Mouse (Mus musculus): ENCODE data around the gene Tmem206. TPM values are rescaled to one million over a fixed set of nuclear protein-coding genes. Genes with fewer than 3 reads are reported as not detected.

The Tmem206 gene
- polyA plus RNA-seq, 1 experiment from 2014 or later = 36.6 TPM

DNA sequence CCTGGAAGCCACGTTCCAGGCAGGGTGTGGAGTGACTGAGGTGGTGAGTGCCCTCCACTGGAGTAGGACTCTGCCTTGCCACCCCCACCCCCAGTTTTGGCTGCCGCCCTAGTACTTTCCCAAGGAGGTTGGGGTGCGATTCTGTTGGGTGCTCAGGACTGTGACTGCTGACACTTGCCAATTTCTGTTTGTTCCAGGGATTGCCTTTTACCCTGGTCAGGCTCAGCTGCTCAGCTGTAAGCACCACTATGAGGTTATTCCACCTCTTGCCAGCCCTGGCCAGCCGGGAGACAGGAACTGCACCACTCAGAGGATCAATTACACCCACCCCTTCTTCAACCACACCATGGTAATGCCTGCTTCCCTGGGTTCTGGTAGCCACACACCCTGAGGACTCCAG, 14.8 kb downstream of the Tmem206 start:
- H3K4me1 ChIP-seq (replicated peaks) = no peaks in the 10 kb centered on the region
- no peak for DNase-seq (ENCODE audit: low spot score)
- H3K36me3 ChIP-seq = peaks cover 94% of the 10 kb centered on the region
- no peak overlapping the region for H3K27ac ChIP-seq
- H3K27me3 ChIP-seq (ENCODE audit: insufficient read depth, poor library complexity, severe bottlenecking) = no peaks in the 10 kb centered on the region
- no peaks in the 10 kb centered on the region for H3K9me3 ChIP-seq
- H3K4me3 ChIP-seq = no peak overlapping the region
- WGBS = 89% methylated on average over 4 of the region's 4 CpGs

DNA sequence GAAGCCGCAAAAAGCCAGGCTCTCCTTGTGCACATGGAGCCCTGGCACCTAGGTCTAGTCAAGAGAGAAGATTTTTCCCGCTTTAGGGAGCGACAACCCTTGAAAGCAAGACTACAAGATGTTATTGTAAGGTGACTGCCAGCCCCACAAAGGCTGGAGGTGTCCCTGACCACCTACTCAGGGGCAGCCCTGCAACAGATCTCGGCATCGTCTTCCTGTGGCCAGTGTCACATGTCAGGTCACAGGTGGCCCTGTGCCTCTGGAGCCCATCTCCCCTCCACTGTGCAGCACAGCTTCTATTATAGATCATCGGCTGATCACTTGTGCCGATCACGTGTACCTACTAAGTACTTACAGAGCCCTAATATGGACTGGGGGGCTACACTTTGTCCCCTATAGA, 21.9 kb downstream of the Tmem206 start:
- H3K9me3 ChIP-seq = no peaks in the 10 kb centered on the region
- H3K27me3 ChIP-seq (ENCODE audit: insufficient read depth, poor library complexity, severe bottlenecking) = no peaks in the 10 kb centered on the region
- H3K27ac ChIP-seq = no peak overlapping the region
- DNase-seq (ENCODE audit: low spot score) = no peak
- 91% methylated on average over 8 of the region's 8 CpGs for WGBS
- peaks cover 97% of the 10 kb centered on the region for H3K36me3 ChIP-seq
- H3K4me3 ChIP-seq = no peak overlapping the region
- peaks cover 4% of the 10 kb centered on the region; the same call in 1 of the 2 replicates for H3K4me1 ChIP-seq (replicated peaks)

DNA sequence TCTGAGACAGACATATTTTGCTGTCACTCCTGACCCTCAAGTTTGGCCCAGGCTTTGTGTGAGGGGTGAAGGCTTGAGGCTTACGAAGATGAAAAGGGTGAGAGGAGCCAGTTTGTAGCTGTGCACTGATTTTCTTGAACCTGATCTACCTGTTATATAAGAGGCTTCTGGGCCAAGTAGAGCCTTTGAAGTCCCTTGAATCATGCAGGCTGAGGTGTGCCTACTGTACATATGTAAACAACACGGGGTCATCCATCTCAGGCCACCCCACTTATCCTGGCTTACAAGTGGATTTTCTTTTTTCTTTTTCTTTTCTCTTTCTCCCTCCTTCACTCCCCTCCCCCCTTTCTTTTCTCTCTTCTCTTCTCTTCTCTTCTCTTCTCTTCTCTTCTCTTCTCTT, 22.9 kb downstream of the Tmem206 start:
- Histone ChIP-seq H3K9me3 (no peaks in the 10 kb centered on the region), H3K27me3 (ENCODE audit: insufficient read depth, poor library complexity, severe bottlenecking) (no peaks in the 10 kb centered on the region), H3K27ac (no peak overlapping the region), H3K36me3 (peaks cover 94% of the 10 kb centered on the region), H3K4me3 (no peak overlapping the region), H3K4me1 (replicated peaks) (peaks cover 9% of the 10 kb centered on the region; the same call in 1 of the 2 replicates)
- 86% methylated on average over 2 of the region's 2 CpGs for WGBS
- no peak for DNase-seq (ENCODE audit: low spot score)

DNA sequence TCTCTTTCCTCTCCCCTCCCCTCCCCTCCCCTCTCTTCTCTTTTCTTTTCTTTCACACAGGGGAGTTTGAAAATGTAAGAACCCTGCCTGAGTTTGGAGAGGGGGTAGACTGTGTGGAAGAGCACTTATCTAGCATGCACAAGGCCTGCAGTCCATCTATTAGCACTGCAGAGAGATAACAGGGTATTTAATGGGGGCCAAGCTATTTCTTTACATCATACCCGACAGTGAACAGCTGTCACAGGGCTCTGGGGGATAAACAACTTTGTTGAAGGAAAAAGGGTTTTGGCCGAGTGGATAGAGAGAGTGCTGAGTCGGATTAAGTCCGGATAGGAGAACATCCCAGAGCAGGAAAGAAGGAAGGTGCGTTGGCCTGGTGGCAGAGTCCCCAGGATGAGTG, 23.3 kb downstream of the Tmem206 start:
- H3K9me3 ChIP-seq = no peaks in the 10 kb centered on the region
- H3K4me3 ChIP-seq = no peak overlapping the region
- no peak for DNase-seq (ENCODE audit: low spot score)
- no peak overlapping the region for H3K27ac ChIP-seq
- H3K4me1 ChIP-seq (replicated peaks) = peaks cover 13% of the 10 kb centered on the region; the same call in 1 of the 2 replicates
- 76% methylated on average over 5 of the region's 5 CpGs for WGBS
- H3K36me3 ChIP-seq = peaks cover 94% of the 10 kb centered on the region
- no peaks in the 10 kb centered on the region for H3K27me3 ChIP-seq (ENCODE audit: insufficient read depth, poor library complexity, severe bottlenecking)

DNA sequence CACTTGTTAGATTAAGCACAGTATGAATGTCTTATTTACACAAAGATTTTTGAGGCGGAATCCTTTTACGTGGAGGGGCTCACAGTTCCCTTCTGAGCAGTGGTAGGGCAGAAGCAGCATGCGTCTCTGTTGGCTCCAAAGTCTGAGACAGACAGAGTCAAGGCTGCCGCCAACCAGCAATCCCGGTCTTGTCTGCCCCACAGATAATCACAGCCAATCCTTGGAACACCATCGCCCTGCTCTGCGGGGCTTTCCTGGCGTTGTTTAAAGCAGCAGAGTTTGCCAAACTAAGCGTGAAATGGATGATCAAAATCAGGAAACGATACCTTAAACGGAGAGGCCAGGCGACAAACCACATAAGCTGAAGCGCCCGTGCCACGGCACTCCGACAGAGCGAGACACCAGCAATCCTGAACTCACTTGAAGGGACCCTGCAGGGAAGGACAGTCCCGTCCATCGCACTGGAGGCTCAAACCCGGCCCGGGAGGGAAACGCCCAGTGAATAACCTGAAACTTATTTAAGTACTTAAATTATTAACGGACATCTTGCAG, 23.9 kb downstream of the Tmem206 start:
- no peak for DNase-seq (ENCODE audit: low spot score)
- WGBS = 89% methylated on average over 23 of the region's 23 CpGs
- H3K27me3 ChIP-seq (ENCODE audit: insufficient read depth, poor library complexity, severe bottlenecking) = no peaks in the 10 kb centered on the region
- peaks cover 95% of the 10 kb centered on the region for H3K36me3 ChIP-seq
- no peak overlapping the region for H3K27ac ChIP-seq
- H3K4me3 ChIP-seq = no peak overlapping the region
- H3K4me1 ChIP-seq (replicated peaks) = peaks cover 15% of the 10 kb centered on the region; the same call in 1 of the 2 replicates
- H3K9me3 ChIP-seq = no peaks in the 10 kb centered on the region

DNA sequence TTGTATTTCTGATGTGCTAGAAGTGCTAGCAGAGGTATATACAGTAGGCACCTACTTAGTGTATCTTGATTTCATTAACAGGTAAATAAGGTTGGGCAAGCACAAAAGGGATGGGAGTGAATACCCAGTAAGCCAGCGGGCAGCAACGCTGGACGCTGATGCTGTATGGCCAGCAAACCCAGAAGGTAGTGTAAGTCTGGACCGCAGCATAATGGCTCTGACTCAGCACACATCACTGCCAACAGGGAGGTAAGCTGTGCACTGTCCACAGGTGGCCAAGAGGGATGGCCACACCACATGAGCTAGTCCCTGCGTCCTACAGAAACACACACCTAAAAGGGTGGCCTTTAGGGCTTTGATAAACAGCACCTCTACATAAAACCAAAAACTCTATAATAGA, 24.6 kb downstream of the Tmem206 start:
- Histone ChIP-seq H3K9me3 (no peaks in the 10 kb centered on the region), H3K4me3 (no peak overlapping the region), H3K4me1 (replicated peaks) (peaks cover 15% of the 10 kb centered on the region; the same call in 1 of the 2 replicates), H3K36me3 (peaks cover 95% of the 10 kb centered on the region), H3K27me3 (ENCODE audit: insufficient read depth, poor library complexity, severe bottlenecking) (no peaks in the 10 kb centered on the region), H3K27ac (no peak overlapping the region)
- 93% methylated on average over 5 of the region's 5 CpGs for WGBS
- DNase-seq (ENCODE audit: low spot score) = no peak

DNA sequence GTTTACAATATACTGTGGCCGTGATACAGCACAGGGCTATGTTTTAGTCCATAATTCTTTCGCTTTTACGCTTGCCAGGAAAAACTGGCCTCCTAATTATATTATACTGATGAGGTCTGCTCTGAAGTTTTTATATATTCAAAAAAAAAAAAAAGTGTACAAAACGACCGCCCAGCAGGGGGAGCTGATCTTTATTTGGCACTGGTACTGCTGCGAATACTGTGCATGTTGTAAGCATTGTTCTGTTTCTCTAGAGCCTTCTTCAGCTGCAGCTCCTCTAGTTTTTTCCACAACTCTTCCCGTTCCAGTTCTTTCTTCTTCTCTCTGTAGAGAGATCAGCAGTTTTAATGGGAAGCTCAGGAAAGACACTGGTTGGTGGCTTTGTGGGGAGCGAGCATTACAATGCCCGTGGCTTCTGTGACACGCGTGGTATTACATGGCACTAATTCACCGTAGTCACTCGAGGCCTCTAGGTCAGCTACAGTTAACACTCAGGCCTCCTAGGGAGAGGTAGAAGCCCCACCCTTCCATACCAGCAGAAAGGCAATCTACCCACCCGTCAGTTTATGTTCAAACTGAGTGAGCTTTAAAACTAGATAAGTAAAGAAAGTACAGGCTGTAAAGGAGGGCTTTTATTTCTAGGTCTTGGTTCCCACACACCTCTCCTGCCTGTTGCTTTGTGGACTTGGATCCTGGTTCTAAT, 27.2 kb downstream of the Tmem206 start:
- peak; percentile 40 for DNase-seq (ENCODE audit: low spot score)
- peaks cover 15% of the 10 kb centered on the region; the same call in 1 of the 2 replicates for H3K4me1 ChIP-seq (replicated peaks)
- no peaks in the 10 kb centered on the region for H3K9me3 ChIP-seq
- H3K27me3 ChIP-seq (ENCODE audit: insufficient read depth, poor library complexity, severe bottlenecking) = no peaks in the 10 kb centered on the region
- H3K4me3 ChIP-seq = no peak overlapping the region
- WGBS = 68% methylated on average over 14 of the region's 14 CpGs
- H3K27ac ChIP-seq = peak overlapping the region; percentile 54; the same call in 1 of the 2 replicates
- H3K36me3 ChIP-seq = peaks cover 95% of the 10 kb centered on the region

DNA sequence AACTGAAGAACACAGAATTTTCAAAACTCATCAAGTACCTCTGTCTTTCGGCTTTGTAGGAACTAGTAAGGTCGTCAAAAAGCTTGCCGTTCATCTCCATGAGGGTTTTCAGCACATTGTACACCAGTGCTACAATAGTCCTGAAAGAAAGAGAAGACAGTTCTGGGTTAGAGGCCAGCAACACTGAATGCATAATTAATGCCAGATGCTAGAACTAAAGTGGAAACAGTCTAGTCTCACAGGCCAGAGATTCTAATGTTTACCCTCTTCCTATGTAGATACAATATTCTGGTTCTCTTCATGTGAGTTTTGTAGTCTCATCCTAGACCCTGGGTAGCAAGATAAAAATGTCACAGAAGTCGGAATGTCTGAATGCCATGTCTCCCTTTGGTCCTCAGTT, 28.1 kb downstream of the Tmem206 start:
- H3K27ac ChIP-seq = no peak overlapping the region
- H3K9me3 ChIP-seq = no peaks in the 10 kb centered on the region
- H3K4me3 ChIP-seq = no peak overlapping the region
- no peak for DNase-seq (ENCODE audit: low spot score)
- peaks cover 15% of the 10 kb centered on the region; the same call in 1 of the 2 replicates for H3K4me1 ChIP-seq (replicated peaks)
- H3K36me3 ChIP-seq = peaks cover 95% of the 10 kb centered on the region
- no peaks in the 10 kb centered on the region for H3K27me3 ChIP-seq (ENCODE audit: insufficient read depth, poor library complexity, severe bottlenecking)
- 56% methylated on average over 4 of the region's 4 CpGs for WGBS

DNA sequence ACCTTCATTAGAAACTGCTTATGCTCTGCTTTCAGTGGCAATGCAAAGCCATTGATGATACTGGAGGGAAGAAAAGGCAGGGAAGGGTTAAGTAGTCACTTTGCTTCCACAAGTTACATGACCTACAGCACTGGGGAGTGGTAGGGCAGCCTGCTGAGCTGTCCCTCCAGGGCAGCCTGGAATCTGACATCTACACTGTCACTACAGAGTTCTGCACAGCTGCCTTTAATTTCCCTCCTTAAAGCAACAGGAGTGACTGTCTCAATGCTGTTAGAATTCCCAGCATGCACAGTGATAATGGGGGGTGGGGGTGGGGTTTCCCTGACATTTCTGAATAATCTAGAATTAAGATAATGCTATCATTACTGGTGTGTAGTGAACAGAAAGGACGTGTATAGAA, 31.2 kb downstream of the Tmem206 start:
- peaks cover 75% of the 10 kb centered on the region for H3K36me3 ChIP-seq

DNA sequence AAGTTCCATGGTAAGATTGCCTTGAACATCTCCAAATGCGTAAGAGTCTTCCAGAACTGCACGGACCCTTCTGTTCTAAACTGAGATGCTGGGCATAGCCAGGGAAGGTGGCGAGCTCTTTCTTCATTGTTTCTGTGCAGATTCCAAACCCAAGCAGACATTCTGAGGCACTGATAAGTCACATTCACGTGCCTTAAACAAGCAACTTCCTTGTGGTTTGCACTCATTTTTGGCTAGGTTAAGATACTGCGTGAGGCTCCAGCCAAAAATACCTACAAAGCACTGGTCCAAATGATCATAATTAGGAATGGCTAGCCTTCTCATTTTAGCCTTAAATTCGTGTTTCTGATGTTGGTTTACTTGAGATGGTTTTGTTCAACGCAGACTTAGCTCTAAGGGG, 33.8 kb downstream of the Tmem206 start:
- H3K4me3 ChIP-seq = no peak overlapping the region
- no peaks in the 10 kb centered on the region for H3K27me3 ChIP-seq (ENCODE audit: insufficient read depth, poor library complexity, severe bottlenecking)
- H3K4me1 ChIP-seq (replicated peaks) = no peaks in the 10 kb centered on the region
- H3K27ac ChIP-seq = no peak overlapping the region
- 93% methylated on average over 7 of the region's 7 CpGs for WGBS
- DNase-seq (ENCODE audit: low spot score) = no peak
- H3K36me3 ChIP-seq = peaks cover 53% of the 10 kb centered on the region
- no peaks in the 10 kb centered on the region for H3K9me3 ChIP-seq

More for the DNA sequence above, 31.2 kb downstream of the Tmem206 start:
- H3K4me3 ChIP-seq = no peak overlapping the region
- no peak overlapping the region for H3K27ac ChIP-seq
- 0 out of 2 replicates have a peak, but pooled peaks cover 11% of the 10 kb centered on the region for H3K4me1 ChIP-seq (replicated peaks)
- no peaks in the 10 kb centered on the region for H3K9me3 ChIP-seq
- 60% methylated on average over 1 of the region's 1 CpGs for WGBS
- peak; percentile 31 for DNase-seq (ENCODE audit: low spot score)
- H3K27me3 ChIP-seq (ENCODE audit: insufficient read depth, poor library complexity, severe bottlenecking) = no peaks in the 10 kb centered on the region

DNA sequence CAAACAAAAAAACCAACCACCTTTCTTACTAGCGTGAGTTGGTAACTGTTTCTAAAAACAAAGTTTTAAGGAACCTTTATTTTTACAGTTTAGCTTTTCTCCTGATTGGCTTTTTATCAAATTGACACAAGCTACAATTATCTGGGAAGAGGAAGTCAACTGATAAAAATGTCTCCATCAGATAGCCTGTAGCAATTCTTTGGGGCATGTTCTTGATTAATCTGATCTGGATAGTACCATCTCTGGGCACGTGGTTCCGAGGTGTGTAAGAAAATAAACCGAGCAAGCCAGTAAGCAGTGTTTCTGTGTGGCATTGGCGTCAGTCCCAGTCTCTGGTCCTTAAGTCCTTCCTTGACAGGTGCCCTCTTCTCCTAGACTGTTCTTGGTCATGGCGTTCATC, 36.7 kb downstream of the Tmem206 start:
- no peak for DNase-seq (ENCODE audit: low spot score)
- no peaks in the 10 kb centered on the region for H3K27me3 ChIP-seq (ENCODE audit: insufficient read depth, poor library complexity, severe bottlenecking)
- H3K4me3 ChIP-seq = no peak overlapping the region
- H3K9me3 ChIP-seq = no peaks in the 10 kb centered on the region
- H3K4me1 ChIP-seq (replicated peaks) = no peaks in the 10 kb centered on the region
- WGBS = 92% methylated on average over 6 of the region's 6 CpGs
- peaks cover 23% of the 10 kb centered on the region for H3K36me3 ChIP-seq
- H3K27ac ChIP-seq = no peak overlapping the region

DNA sequence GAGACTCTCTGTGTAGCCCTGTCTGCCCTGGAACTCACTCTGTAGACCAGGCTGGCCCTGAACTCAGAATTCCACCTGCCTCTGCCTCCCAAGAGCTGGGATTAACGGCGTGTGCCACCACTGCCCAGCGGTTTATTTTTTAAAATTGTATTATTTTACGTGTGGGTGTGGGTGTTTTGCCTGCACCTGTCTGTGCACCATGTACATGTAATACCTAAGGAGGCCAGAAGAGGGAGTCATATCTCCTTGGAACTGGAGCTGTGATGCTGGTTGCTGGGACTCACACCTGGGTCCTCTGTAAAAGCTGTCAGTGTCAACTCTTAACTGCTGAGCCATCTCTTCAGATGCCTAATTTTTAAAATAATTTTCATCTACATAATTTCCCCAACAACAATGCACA, 38.8 kb downstream of the Tmem206 start:
- Histone ChIP-seq H3K4me1 (replicated peaks) (no peaks in the 10 kb centered on the region), H3K4me3 (no peak overlapping the region), H3K27me3 (ENCODE audit: insufficient read depth, poor library complexity, severe bottlenecking) (no peaks in the 10 kb centered on the region), H3K36me3 (peaks cover 12% of the 10 kb centered on the region; the same call in 1 of the 2 replicates), H3K9me3 (no peaks in the 10 kb centered on the region), H3K27ac (no peak overlapping the region)
- WGBS = 66% methylated on average over 4 of the region's 4 CpGs
- no peak for DNase-seq (ENCODE audit: low spot score)

DNA sequence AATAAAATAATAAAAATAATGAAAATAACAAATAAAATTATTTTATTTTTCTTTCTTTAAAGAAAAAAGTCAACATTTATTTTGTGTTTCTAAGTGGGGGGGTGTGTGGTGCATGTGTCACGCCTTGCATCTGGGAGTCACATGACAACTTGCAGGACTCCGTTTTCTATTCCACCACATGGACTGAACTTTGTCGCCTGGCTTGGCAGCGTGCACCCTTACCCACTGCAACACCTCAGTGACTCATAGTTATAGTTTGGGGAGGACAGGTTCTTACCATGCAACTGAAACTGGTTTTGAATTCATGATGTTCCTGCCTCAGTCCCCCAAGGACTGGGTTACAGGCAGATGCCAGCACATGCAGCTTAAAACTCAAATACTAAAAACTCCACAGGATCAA, 42.5 kb downstream of the Tmem206 start:
- peaks cover 18% of the 10 kb centered on the region; the same call in 1 of the 2 replicates for H3K36me3 ChIP-seq
- 95% methylated on average over 4 of the region's 4 CpGs for WGBS
- DNase-seq (ENCODE audit: low spot score) = no peak
- no peaks in the 10 kb centered on the region for H3K4me1 ChIP-seq (replicated peaks)
- no peak overlapping the region for H3K27ac ChIP-seq
- no peaks in the 10 kb centered on the region for H3K9me3 ChIP-seq
- no peak overlapping the region for H3K4me3 ChIP-seq
- no peaks in the 10 kb centered on the region for H3K27me3 ChIP-seq (ENCODE audit: insufficient read depth, poor library complexity, severe bottlenecking)

Data from hindbrain, embryonic 10.5 days (tissue).